Mouse (Mus musculus): ENCODE measurements around the gene Elavl4. TPM values are rescaled to one million over a fixed set of nuclear protein-coding genes. Genes with fewer than 3 reads are reported as not detected.

Elavl4 gene
- polyA plus RNA-seq, 1 experiment, result 69.5 TPM

GRCm38 (mm10) chr4:110306972-110307371 is 44.7 kb downstream of the Elavl4 start:
- no peaks in the 10 kb centered on the region for H3K27me3 ChIP-seq (ENCODE audit: control insufficient read depth, insufficient read depth, low read length)
- no peak for TF ChIP-seq POLR2A (IDR thresholded peaks at IDR 0.05; ENCODE audit: borderline replicate concordance, insufficient read depth, low read length)
- DNase-seq, result no peak
- H3K4me1 ChIP-seq (ENCODE audit: control insufficient read depth, insufficient read depth, low read length), result no peaks in the 10 kb centered on the region
- H3K4me3 ChIP-seq (replicated peaks; ENCODE audit: insufficient read depth, low read depth, low read length), result no peak overlapping the region
- no peak overlapping the region for H3K27ac ChIP-seq (ENCODE audit: insufficient read depth, low read length)
- 50% methylated on average over 5 of the region's 5 CpGs for WGBS

GRCm38 (mm10) chr4:110306559-110306958 is 45.1 kb downstream of the Elavl4 start:
- WGBS, result 53% methylated on average over 11 of the region's 11 CpGs
- TF ChIP-seq CTCF (IDR thresholded peaks at IDR 0.05; ENCODE audit: borderline replicate concordance, insufficient read depth, low read depth, low read length) (no peak), POLR2A (IDR thresholded peaks at IDR 0.05; ENCODE audit: borderline replicate concordance, insufficient read depth, low read length) (no peak)
- Histone ChIP-seq H3K27ac (ENCODE audit: insufficient read depth, low read length) (no peak overlapping the region), H3K4me1 (ENCODE audit: control insufficient read depth, insufficient read depth, low read length) (no peaks in the 10 kb centered on the region), H3K4me3 (replicated peaks; ENCODE audit: insufficient read depth, low read depth, low read length) (no peak overlapping the region), H3K27me3 (ENCODE audit: control insufficient read depth, insufficient read depth, low read length) (no peaks in the 10 kb centered on the region)
- DNase-seq, result no peak

DNA sequence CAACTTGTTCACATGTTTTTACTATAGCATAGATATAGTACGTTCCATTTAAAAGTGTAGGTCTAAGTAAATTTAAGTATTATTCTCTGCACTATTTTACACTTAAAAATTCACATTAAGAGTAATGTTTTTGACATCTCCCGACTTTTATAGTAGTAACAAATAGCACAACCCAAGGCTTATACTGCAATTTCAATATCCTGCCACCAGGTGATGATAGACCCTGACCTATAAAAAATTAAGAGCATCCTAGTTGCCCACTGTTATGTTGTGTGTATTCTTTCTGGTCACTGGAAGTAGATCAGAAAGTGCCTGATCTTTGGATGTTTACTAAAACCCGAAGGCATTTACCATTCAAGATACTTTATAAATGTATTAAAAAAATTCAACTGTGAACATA is 55.9 kb downstream of the Elavl4 start:
- Histone ChIP-seq H3K4me3 (replicated peaks; ENCODE audit: insufficient read depth, low read depth, low read length) (no peak overlapping the region), H3K27ac (ENCODE audit: insufficient read depth, low read length) (no peak overlapping the region), H3K27me3 (ENCODE audit: control insufficient read depth, insufficient read depth, low read length) (no peaks in the 10 kb centered on the region), H3K4me1 (ENCODE audit: control insufficient read depth, insufficient read depth, low read length) (no peaks in the 10 kb centered on the region)
- TF ChIP-seq POLR2A (IDR thresholded peaks at IDR 0.05; ENCODE audit: borderline replicate concordance, insufficient read depth, low read length) (no peak), CTCF (IDR thresholded peaks at IDR 0.05; ENCODE audit: borderline replicate concordance, insufficient read depth, low read depth, low read length) (no peak)
- WGBS, result 95% methylated on average over 3 of the region's 3 CpGs
- DNase-seq, result no peak

GRCm38 (mm10) chr4:110293238-110293637 is 58.5 kb downstream of the Elavl4 start:
- 66% methylated on average over 5 of the region's 5 CpGs for WGBS
- DNase-seq, result no peak
- TF ChIP-seq POLR2A (IDR thresholded peaks at IDR 0.05; ENCODE audit: borderline replicate concordance, insufficient read depth, low read length), result no peak
- TF ChIP-seq CTCF (IDR thresholded peaks at IDR 0.05; ENCODE audit: borderline replicate concordance, insufficient read depth, low read depth, low read length), result no peak
- no peak overlapping the region for H3K27ac ChIP-seq (ENCODE audit: insufficient read depth, low read length)
- no peaks in the 10 kb centered on the region for H3K27me3 ChIP-seq (ENCODE audit: control insufficient read depth, insufficient read depth, low read length)
- H3K4me1 ChIP-seq (ENCODE audit: control insufficient read depth, insufficient read depth, low read length), result no peaks in the 10 kb centered on the region
- no peak overlapping the region for H3K4me3 ChIP-seq (replicated peaks; ENCODE audit: insufficient read depth, low read depth, low read length)

GRCm38 (mm10) chr4:110292471-110292870 is 59.2 kb downstream of the Elavl4 start:
- TF ChIP-seq CTCF (IDR thresholded peaks at IDR 0.05; ENCODE audit: borderline replicate concordance, insufficient read depth, low read depth, low read length) (no peak), POLR2A (IDR thresholded peaks at IDR 0.05; ENCODE audit: borderline replicate concordance, insufficient read depth, low read length) (no peak)
- no peak for DNase-seq
- Histone ChIP-seq H3K27me3 (ENCODE audit: control insufficient read depth, insufficient read depth, low read length) (no peaks in the 10 kb centered on the region), H3K4me3 (replicated peaks; ENCODE audit: insufficient read depth, low read depth, low read length) (no peak overlapping the region), H3K4me1 (ENCODE audit: control insufficient read depth, insufficient read depth, low read length) (no peaks in the 10 kb centered on the region), H3K27ac (ENCODE audit: insufficient read depth, low read length) (no peak overlapping the region)
- WGBS, result 70% methylated on average over 10 of the region's 10 CpGs

- H3K27me3 ChIP-seq (ENCODE audit: control insufficient read depth, insufficient read depth, low read length), result no peaks in the 10 kb centered on the region
- no peaks in the 10 kb centered on the region for H3K4me1 ChIP-seq (ENCODE audit: control insufficient read depth, insufficient read depth, low read length)
- peak; percentile 48 to 71 for DNase-seq
- TF ChIP-seq CTCF (IDR thresholded peaks at IDR 0.05; ENCODE audit: borderline replicate concordance, insufficient read depth, low read depth, low read length) (peak; percentile 32; the same call in 1 of the 2 replicates), POLR2A (IDR thresholded peaks at IDR 0.05; ENCODE audit: borderline replicate concordance, insufficient read depth, low read length) (peak; percentile 37; the same call in 1 of the 2 replicates)
- H3K4me3 ChIP-seq (replicated peaks; ENCODE audit: insufficient read depth, low read depth, low read length), result peak overlapping the region; percentile 55
- H3K27ac ChIP-seq (ENCODE audit: insufficient read depth, low read length), result no peak overlapping the region; the same call in 1 of the 2 replicates
- WGBS, result 27% methylated on average over 7 of the region's 7 CpGs
These were observed 61.1 kb downstream of the Elavl4 start for GRCm38 (mm10) chr4:110290544-110291095.

DNA sequence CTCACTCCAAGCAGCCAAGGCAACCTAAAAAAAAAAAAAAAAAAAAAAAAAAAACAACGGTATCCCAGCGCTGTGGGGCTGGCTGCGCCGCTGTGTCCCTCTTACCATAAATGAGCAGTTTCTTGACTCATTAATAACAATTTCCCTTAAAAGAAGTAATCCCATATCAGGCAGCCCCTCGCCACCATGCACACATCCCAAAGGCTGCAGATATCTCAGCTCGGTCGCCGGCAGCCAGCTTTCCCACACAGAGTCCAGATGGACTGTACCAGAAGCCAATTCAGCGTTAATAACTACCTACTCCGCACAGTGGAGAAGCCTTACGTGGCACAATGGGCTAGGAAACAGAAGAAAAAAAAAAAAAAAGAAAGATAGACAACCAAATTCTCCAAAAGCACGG is 61.7 kb downstream of the Elavl4 start:
- 4% methylated on average over 12 of the region's 12 CpGs for WGBS

GRCm38 (mm10) chr4:110287412-110288067 is 64.2 kb downstream of the Elavl4 start:
- WGBS, result 13% methylated on average over 11 of the region's 11 CpGs
- no peaks in the 10 kb centered on the region for H3K4me1 ChIP-seq (ENCODE audit: control insufficient read depth, insufficient read depth, low read length)
- H3K27ac ChIP-seq (ENCODE audit: insufficient read depth, low read length), result peak overlapping the region; percentile 73
- peak; percentile 77 to 89 for DNase-seq
- no peaks in the 10 kb centered on the region for H3K27me3 ChIP-seq (ENCODE audit: control insufficient read depth, insufficient read depth, low read length)
- TF ChIP-seq POLR2A (IDR thresholded peaks at IDR 0.05; ENCODE audit: borderline replicate concordance, insufficient read depth, low read length) (peak; percentile 81; the same call in 1 of the 2 replicates), CTCF (IDR thresholded peaks at IDR 0.05; ENCODE audit: borderline replicate concordance, insufficient read depth, low read depth, low read length) (no peak)
- peak overlapping the region; percentile 64 for H3K4me3 ChIP-seq (replicated peaks; ENCODE audit: insufficient read depth, low read depth, low read length)

More for the DNA sequence above, 61.7 kb downstream of the Elavl4 start:
- Histone ChIP-seq H3K4me3 (replicated peaks; ENCODE audit: insufficient read depth, low read depth, low read length) (peak overlapping the region; percentile 55), H3K4me1 (ENCODE audit: control insufficient read depth, insufficient read depth, low read length) (no peaks in the 10 kb centered on the region), H3K27me3 (ENCODE audit: control insufficient read depth, insufficient read depth, low read length) (no peaks in the 10 kb centered on the region), H3K27ac (ENCODE audit: insufficient read depth, low read length) (peak overlapping the region; percentile 37; the same call in 1 of the 2 replicates)
- TF ChIP-seq POLR2A (IDR thresholded peaks at IDR 0.05; ENCODE audit: borderline replicate concordance, insufficient read depth, low read length) (peak; percentile 52; the same call in 1 of the 2 replicates), CTCF (IDR thresholded peaks at IDR 0.05; ENCODE audit: borderline replicate concordance, insufficient read depth, low read depth, low read length) (no peak)
- peak; percentile 78 to 87 for DNase-seq

Measured in cerebellum, adult 2 months (tissue).